Mouse (Mus musculus): ENCODE results near the gene Olfr323. TPM values are rescaled to one million over a fixed set of nuclear protein-coding genes. Genes with fewer than 3 reads are reported as not detected.

Gene Olfr323
- polyA plus RNA-seq, 1 experiment from 2014 or later: not detected

- Histone ChIP-seq H3K4me3 (no peak overlapping the region), H3K9me3 (replicated peaks) (no peaks in the 10 kb centered on the region), H3K27me3 (replicated peaks) (0 out of 2 replicates have a peak, but pooled peaks cover 4% of the 10 kb centered on the region), H3K36me3 (no peaks in the 10 kb centered on the region), H3K4me2 (no peak overlapping the region), H3K4me1 (peaks cover 22% of the 10 kb centered on the region), H3K9ac (no peak overlapping the region), H3K27ac (no peak overlapping the region)
- no peak for ATAC-seq
- WGBS (ENCODE audit: insufficient replicate concordance): 58% methylated on average over 4 of the region's 4 CpGs
Measured at GRCm38 (mm10) chr11:58634878-58635277, 4.6 kb upstream of the Olfr323 start.

DNA sequence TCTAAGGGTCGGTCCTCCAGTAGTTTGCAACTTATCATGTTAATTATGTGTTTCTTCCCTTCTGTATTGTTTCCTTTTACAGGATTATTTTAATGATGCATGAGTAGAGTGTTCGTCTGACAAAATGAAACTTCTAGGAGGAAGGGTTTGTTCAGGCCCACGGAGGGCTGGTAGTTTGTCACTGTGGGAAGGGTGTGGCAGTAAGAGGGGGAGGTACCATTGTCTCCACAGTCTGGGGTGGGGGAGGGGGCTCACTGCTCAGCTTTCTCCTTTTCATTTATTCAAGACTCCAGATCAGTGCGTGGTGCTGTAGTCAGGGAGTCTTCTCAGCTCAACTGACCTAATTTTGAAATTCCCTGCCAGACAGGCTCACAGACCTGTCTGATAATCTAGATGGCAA lies 4.2 kb downstream of the Olfr323 start:
- Histone ChIP-seq H3K27ac (no peak overlapping the region), H3K9ac (no peak overlapping the region), H3K4me1 (no peaks in the 10 kb centered on the region), H3K27me3 (replicated peaks) (0 out of 2 replicates have a peak, but pooled peaks cover 3% of the 10 kb centered on the region), H3K9me3 (replicated peaks) (no peaks in the 10 kb centered on the region), H3K4me2 (no peak overlapping the region), H3K4me3 (no peak overlapping the region), H3K36me3 (no peaks in the 10 kb centered on the region)
- 46% methylated on average over 4 of the region's 4 CpGs for WGBS (ENCODE audit: insufficient replicate concordance)
- no peak for ATAC-seq

- H3K9me3 ChIP-seq (replicated peaks): no peaks in the 10 kb centered on the region
- no peak overlapping the region for H3K27ac ChIP-seq
- ATAC-seq: no peak
Measured at GRCm38 (mm10) chr11:58618793-58619192, 11.5 kb downstream of the Olfr323 start.

DNA sequence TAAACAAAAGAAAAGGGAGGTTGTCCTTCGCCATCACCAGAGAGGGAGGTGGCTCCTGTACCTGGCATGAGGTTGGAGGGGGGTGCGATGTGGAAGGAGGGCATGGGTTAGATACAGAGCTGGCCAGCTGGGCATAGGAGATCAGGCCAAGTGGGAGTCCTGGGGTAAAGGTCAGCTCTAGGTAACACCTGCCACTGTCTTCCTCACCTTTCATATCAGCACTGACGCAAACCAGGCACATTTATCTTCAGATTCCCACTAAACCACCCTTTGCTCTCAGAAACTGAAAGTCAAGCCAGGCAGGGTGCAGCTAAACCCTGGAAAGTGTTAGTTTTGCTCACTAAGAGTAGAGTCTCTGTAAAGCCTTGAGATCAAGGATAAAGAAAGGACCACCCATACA lies 11.9 kb downstream of the Olfr323 start:
- no peak overlapping the region for H3K27ac ChIP-seq
- 53% methylated on average over 3 of the region's 3 CpGs for WGBS (ENCODE audit: insufficient replicate concordance)

More at GRCm38 (mm10) chr11:58618793-58619192, 11.5 kb downstream of the Olfr323 start:
- H3K27me3 ChIP-seq (replicated peaks): 0 out of 2 replicates have a peak, but pooled peaks cover 3% of the 10 kb centered on the region
- no peaks in the 10 kb centered on the region for H3K36me3 ChIP-seq
- H3K4me2 ChIP-seq: no peak overlapping the region
- WGBS (ENCODE audit: insufficient replicate concordance): 65% methylated on average over 6 of the region's 6 CpGs
- H3K9ac ChIP-seq: no peak overlapping the region
- no peak overlapping the region for H3K4me3 ChIP-seq
- H3K4me1 ChIP-seq: no peaks in the 10 kb centered on the region

DNA sequence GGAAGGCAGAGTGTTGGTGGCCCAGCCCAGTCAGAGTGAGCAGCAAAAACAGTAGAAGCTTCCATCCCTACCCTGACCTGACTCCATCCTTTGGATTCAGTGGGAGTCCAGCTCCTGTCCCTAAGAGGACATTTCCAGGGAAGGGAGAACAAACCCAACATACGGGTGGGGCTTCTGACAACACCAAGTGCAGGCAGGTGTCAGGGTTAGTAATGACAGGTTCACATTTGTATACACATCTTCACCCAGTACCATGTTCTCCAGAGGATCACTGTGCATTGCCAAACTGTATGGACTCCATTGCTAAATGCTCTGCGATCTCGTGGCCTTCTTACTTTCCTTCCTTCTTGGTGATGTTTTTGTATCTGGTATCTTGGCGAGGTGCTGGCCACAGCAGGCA lies 14.3 kb downstream of the Olfr323 start, which contains the start of gene 2210407C18Rik:
TSS of gene 2210407C18Rik (minus strand) at position 101 of the 400 bp plus-strand sequence.
- Histone ChIP-seq H3K9ac (no peak within 1 kb of the TSS), H3K4me3 (no peak within 1 kb of the TSS), H3K27me3 (replicated peaks) (0 out of 2 replicates have a peak, but pooled peaks cover 3% of the 10 kb centered on the region), H3K27ac (no peak within 1 kb of the TSS), H3K4me1 (no peaks in the 10 kb centered on the region), H3K9me3 (replicated peaks) (no peaks in the 10 kb centered on the region), H3K4me2 (no peak within 1 kb of the TSS), H3K36me3 (no peaks in the 10 kb centered on the region)
- no peak for ATAC-seq
- 63% methylated on average over 4 of the region's 4 CpGs for WGBS (ENCODE audit: insufficient replicate concordance)

More for the DNA sequence above, 11.9 kb downstream of the Olfr323 start:
- H3K36me3 ChIP-seq: no peaks in the 10 kb centered on the region
- H3K9ac ChIP-seq: no peak overlapping the region
- 0 out of 2 replicates have a peak, but pooled peaks cover 3% of the 10 kb centered on the region for H3K27me3 ChIP-seq (replicated peaks)
- no peak overlapping the region for H3K4me3 ChIP-seq
- no peaks in the 10 kb centered on the region for H3K9me3 ChIP-seq (replicated peaks)
- no peak overlapping the region for H3K4me2 ChIP-seq
- H3K4me1 ChIP-seq: no peaks in the 10 kb centered on the region
- no peak for ATAC-seq

GRCm38 (mm10) chr11:58614526-58614925 lies 15.8 kb downstream of the Olfr323 start:
- H3K9me3 ChIP-seq (replicated peaks): no peaks in the 10 kb centered on the region
- no peaks in the 10 kb centered on the region for H3K36me3 ChIP-seq
- no peak for ATAC-seq
- no peaks in the 10 kb centered on the region for H3K27me3 ChIP-seq (replicated peaks)
- no peaks in the 10 kb centered on the region for H3K4me1 ChIP-seq
- no peak overlapping the region for H3K27ac ChIP-seq
- no peak overlapping the region for H3K4me2 ChIP-seq
- H3K9ac ChIP-seq: no peak overlapping the region
- no peak overlapping the region for H3K4me3 ChIP-seq

- no peak for ATAC-seq
- Histone ChIP-seq H3K9ac (no peak overlapping the region), H3K4me2 (no peak overlapping the region), H3K27me3 (replicated peaks) (no peaks in the 10 kb centered on the region), H3K27ac (no peak overlapping the region), H3K36me3 (no peaks in the 10 kb centered on the region), H3K4me3 (no peak overlapping the region), H3K4me1 (no peaks in the 10 kb centered on the region), H3K9me3 (replicated peaks) (no peaks in the 10 kb centered on the region)
- WGBS (ENCODE audit: insufficient replicate concordance): 54% methylated on average over 3 of the region's 3 CpGs
Measured at GRCm38 (mm10) chr11:58613359-58613758, 16.9 kb downstream of the Olfr323 start.

- ATAC-seq: no peak
- no peaks in the 10 kb centered on the region for H3K36me3 ChIP-seq
- no peak overlapping the region for H3K4me2 ChIP-seq
- no peaks in the 10 kb centered on the region for H3K27me3 ChIP-seq (replicated peaks)
- no peak overlapping the region for H3K9ac ChIP-seq
- H3K9me3 ChIP-seq (replicated peaks): no peaks in the 10 kb centered on the region
- 71% methylated on average over 6 of the region's 6 CpGs for WGBS (ENCODE audit: insufficient replicate concordance)
- H3K27ac ChIP-seq: no peak overlapping the region
- peaks cover 18% of the 10 kb centered on the region for H3K4me1 ChIP-seq
- no peak overlapping the region for H3K4me3 ChIP-seq
Measured at GRCm38 (mm10) chr11:58607030-58607429, 23.3 kb downstream of the Olfr323 start.

DNA sequence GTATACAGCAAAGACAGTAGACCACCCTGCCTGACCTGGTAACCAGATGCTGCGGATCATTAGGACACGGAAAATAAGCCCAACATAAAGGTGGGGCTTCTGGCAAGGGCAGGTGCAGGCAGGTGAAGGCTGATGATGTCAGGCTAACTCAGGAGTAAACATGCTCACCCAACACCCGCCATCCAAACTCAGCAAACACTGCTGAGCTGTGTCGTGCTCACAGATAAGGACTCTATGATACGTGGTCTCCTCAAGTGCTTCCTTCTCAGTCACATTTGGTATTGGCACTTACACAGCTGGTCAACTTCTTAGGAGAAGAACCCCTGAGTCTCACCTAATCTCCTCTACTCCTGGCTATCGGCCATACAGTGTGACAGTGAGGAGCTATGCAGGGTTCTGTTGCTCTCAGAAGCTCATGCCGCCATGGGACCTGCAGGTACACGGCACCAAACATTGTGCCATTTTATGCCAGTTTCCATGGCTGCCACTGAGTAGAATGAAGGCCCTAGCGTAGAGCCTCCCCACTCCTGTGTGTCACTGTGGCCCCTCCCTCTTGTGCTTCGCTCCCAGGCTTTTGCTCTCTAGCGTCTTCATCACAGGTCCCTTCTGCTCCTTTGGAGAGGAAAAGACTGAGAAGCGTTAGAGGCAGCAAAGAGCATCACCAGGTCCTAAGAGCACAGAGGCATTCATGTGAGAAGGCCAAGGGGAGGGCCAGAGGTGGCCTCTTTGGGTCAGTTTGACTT lies 24.0 kb downstream of the Olfr323 start:
- no peaks in the 10 kb centered on the region for H3K27me3 ChIP-seq (replicated peaks)
- peaks cover 18% of the 10 kb centered on the region for H3K4me1 ChIP-seq
- no peak for ATAC-seq
- no peak overlapping the region for H3K27ac ChIP-seq
- no peak overlapping the region for H3K4me3 ChIP-seq
- no peak overlapping the region for H3K9ac ChIP-seq
- H3K9me3 ChIP-seq (replicated peaks): no peaks in the 10 kb centered on the region
- no peak overlapping the region for H3K4me2 ChIP-seq
- H3K36me3 ChIP-seq: no peaks in the 10 kb centered on the region
- whole genome bisulfite sequencing (ENCODE audit: insufficient replicate concordance): 64% methylated on average over 12 of the region's 12 CpGs

- Histone ChIP-seq H3K9ac (no peak overlapping the region), H3K4me1 (peaks cover 18% of the 10 kb centered on the region), H3K27me3 (replicated peaks) (no peaks in the 10 kb centered on the region), H3K4me3 (no peak overlapping the region), H3K9me3 (replicated peaks) (no peaks in the 10 kb centered on the region), H3K36me3 (no peaks in the 10 kb centered on the region), H3K4me2 (no peak overlapping the region), H3K27ac (no peak overlapping the region)
- WGBS (ENCODE audit: insufficient replicate concordance): 51% methylated on average over 3 of the region's 3 CpGs
- no peak for ATAC-seq
Measured at GRCm38 (mm10) chr11:58605228-58605627, 25.1 kb downstream of the Olfr323 start.

- no peak overlapping the region for H3K27ac ChIP-seq
Measured at GRCm38 (mm10) chr11:58604688-58605087, 25.6 kb downstream of the Olfr323 start.

GRCm38 (mm10) chr11:58602800-58603560 lies 27.3 kb downstream of the Olfr323 start:
- H3K4me1 ChIP-seq: peaks cover 18% of the 10 kb centered on the region
- peak; percentile 68; the same call in 1 of the 2 replicates for ATAC-seq
- H3K4me2 ChIP-seq: no peak overlapping the region
- no peaks in the 10 kb centered on the region for H3K9me3 ChIP-seq (replicated peaks)
- no peaks in the 10 kb centered on the region for H3K27me3 ChIP-seq (replicated peaks)
- no peaks in the 10 kb centered on the region for H3K36me3 ChIP-seq
- no peak overlapping the region for H3K4me3 ChIP-seq
- WGBS (ENCODE audit: insufficient replicate concordance): 64% methylated on average over 6 of the region's 6 CpGs
- H3K27ac ChIP-seq: no peak overlapping the region
- H3K9ac ChIP-seq: no peak overlapping the region

More at GRCm38 (mm10) chr11:58604688-58605087, 25.6 kb downstream of the Olfr323 start:
- no peaks in the 10 kb centered on the region for H3K36me3 ChIP-seq
- 32% methylated on average over 2 of the region's 2 CpGs for WGBS (ENCODE audit: insufficient replicate concordance)
- no peaks in the 10 kb centered on the region for H3K27me3 ChIP-seq (replicated peaks)
- no peak for ATAC-seq
- no peak overlapping the region for H3K4me2 ChIP-seq
- H3K4me3 ChIP-seq: no peak overlapping the region
- peaks cover 18% of the 10 kb centered on the region for H3K4me1 ChIP-seq
- H3K9me3 ChIP-seq (replicated peaks): no peaks in the 10 kb centered on the region
- no peak overlapping the region for H3K9ac ChIP-seq

Measured in liver, embryonic 12.5 days (tissue).